Mouse (Mus musculus): ENCODE results near the gene Lrrfip1.

GRCm38 (mm10) chr1:91055744-91056143 lies 57.2 kb downstream of the Lrrfip1 start:
- TF ChIP-seq CTCF (IDR thresholded peaks at IDR 0.05; ENCODE audit: extremely low read depth, insufficient read depth, low read length) (no peak), POLR2A (IDR thresholded peaks at IDR 0.05; ENCODE audit: extremely low read depth, insufficient read depth, low read length) (no peak)
